Mouse (Mus musculus): ENCODE measurements around the gene Lmf1. TPM values are rescaled to one million over a fixed set of nuclear protein-coding genes. Genes with fewer than 3 reads are reported as not detected.

Lmf1 gene
- polyA plus RNA-seq, 1 experiment = 15.2 TPM

- no peak overlapping the region for H3K27ac ChIP-seq (ENCODE audit: insufficient read depth, low read length)
- peak overlapping the region; percentile 59 for H3K4me3 ChIP-seq (ENCODE audit: low read depth, low read length)
- H3K27me3 ChIP-seq (ENCODE audit: control insufficient read depth, insufficient read depth, low read length, poor library complexity, severe bottlenecking) = no peaks in the 10 kb centered on the region; the same call in 1 of the 2 replicates
These were observed 8.8 kb upstream of the Lmf1 start for GRCm38 (mm10) chr17:25569833-25570647.

GRCm38 (mm10) chr17:25570648-25571452 lies 8.0 kb upstream of the Lmf1 start, which contains the start of gene Sox8:
Gene Sox8 (minus strand): TSS chr17:25570686.
- no peaks in the 10 kb centered on the region for H3K4me1 ChIP-seq (ENCODE audit: control insufficient read depth, insufficient read depth, low read length)

More at GRCm38 (mm10) chr17:25569833-25570647, 8.8 kb upstream of the Lmf1 start:
- H3K9ac ChIP-seq (ENCODE audit: low read depth, poor library complexity, severe bottlenecking) = peak overlapping the region; percentile 43
- H3K36me3 ChIP-seq (ENCODE audit: control insufficient read depth, insufficient read depth, low read length, poor library complexity, severe bottlenecking) = no peaks in the 10 kb centered on the region
- H3K9me3 ChIP-seq (replicated peaks; ENCODE audit: control insufficient read depth, insufficient read depth, low read length, poor library complexity, severe bottlenecking) = no peaks in the 10 kb centered on the region
- no peaks in the 10 kb centered on the region for H3K4me1 ChIP-seq (ENCODE audit: control insufficient read depth, insufficient read depth, low read length)
- TF ChIP-seq EP300 (IDR thresholded peaks at IDR 0.05; ENCODE audit: insufficient read depth, low read depth, low read length) (no peak), POLR2A (IDR thresholded peaks at IDR 0.05; ENCODE audit: insufficient read depth, low read length) (no peak), CTCF (IDR thresholded peaks at IDR 0.05; ENCODE audit: low read depth, low read length) (no peak)

GRCm38 (mm10) chr17:25571453-25571820 lies 7.4 kb upstream of the Lmf1 start:
- peak overlapping the region; percentile 78 for H3K4me3 ChIP-seq (ENCODE audit: low read depth, low read length)
- H3K9ac ChIP-seq (ENCODE audit: low read depth, poor library complexity, severe bottlenecking) = peak overlapping the region; percentile 59
- H3K9me3 ChIP-seq (replicated peaks; ENCODE audit: control insufficient read depth, insufficient read depth, low read length, poor library complexity, severe bottlenecking) = no peaks in the 10 kb centered on the region
- H3K27ac ChIP-seq (ENCODE audit: insufficient read depth, low read length) = no peak overlapping the region
- H3K27me3 ChIP-seq (ENCODE audit: control insufficient read depth, insufficient read depth, low read length, poor library complexity, severe bottlenecking) = no peaks in the 10 kb centered on the region; the same call in 1 of the 2 replicates
- H3K4me1 ChIP-seq (ENCODE audit: control insufficient read depth, insufficient read depth, low read length) = no peaks in the 10 kb centered on the region
- no peaks in the 10 kb centered on the region for H3K36me3 ChIP-seq (ENCODE audit: control insufficient read depth, insufficient read depth, low read length, poor library complexity, severe bottlenecking)
- TF ChIP-seq EP300 (IDR thresholded peaks at IDR 0.05; ENCODE audit: insufficient read depth, low read depth, low read length) (no peak), CTCF (IDR thresholded peaks at IDR 0.05; ENCODE audit: low read depth, low read length) (no peak), POLR2A (IDR thresholded peaks at IDR 0.05; ENCODE audit: insufficient read depth, low read length) (no peak)

More at GRCm38 (mm10) chr17:25570648-25571452, 8.0 kb upstream of the Lmf1 start, which contains the start of gene Sox8:
- Histone ChIP-seq H3K9ac (ENCODE audit: low read depth, poor library complexity, severe bottlenecking) (peak within 1 kb of the TSS; percentile 59), H3K9me3 (replicated peaks; ENCODE audit: control insufficient read depth, insufficient read depth, low read length, poor library complexity, severe bottlenecking) (no peaks in the 10 kb centered on the region), H3K27ac (ENCODE audit: insufficient read depth, low read length) (no peak within 1 kb of the TSS), H3K4me3 (ENCODE audit: low read depth, low read length) (peak within 1 kb of the TSS; percentile 78), H3K36me3 (ENCODE audit: control insufficient read depth, insufficient read depth, low read length, poor library complexity, severe bottlenecking) (no peaks in the 10 kb centered on the region), H3K27me3 (ENCODE audit: control insufficient read depth, insufficient read depth, low read length, poor library complexity, severe bottlenecking) (no peaks in the 10 kb centered on the region; the same call in 1 of the 2 replicates)
- TF ChIP-seq EP300 (IDR thresholded peaks at IDR 0.05; ENCODE audit: insufficient read depth, low read depth, low read length) = peak; percentile 27; the same call in 1 of the 2 replicates
- peak; percentile 37 for TF ChIP-seq CTCF (IDR thresholded peaks at IDR 0.05; ENCODE audit: low read depth, low read length)
- TF ChIP-seq POLR2A (IDR thresholded peaks at IDR 0.05; ENCODE audit: insufficient read depth, low read length) = peak; percentile 47

GRCm38 (mm10) chr17:25575208-25575971 lies 3.5 kb upstream of the Lmf1 start:
- H3K4me1 ChIP-seq (ENCODE audit: control insufficient read depth, insufficient read depth, low read length) = no peaks in the 10 kb centered on the region
- H3K36me3 ChIP-seq (ENCODE audit: control insufficient read depth, insufficient read depth, low read length, poor library complexity, severe bottlenecking) = no peaks in the 10 kb centered on the region
- no peak for TF ChIP-seq CTCF (IDR thresholded peaks at IDR 0.05; ENCODE audit: low read depth, low read length)
- no peak for TF ChIP-seq POLR2A (IDR thresholded peaks at IDR 0.05; ENCODE audit: insufficient read depth, low read length)
- TF ChIP-seq EP300 (IDR thresholded peaks at IDR 0.05; ENCODE audit: insufficient read depth, low read depth, low read length) = no peak
- no peak overlapping the region for H3K27ac ChIP-seq (ENCODE audit: insufficient read depth, low read length)
- H3K27me3 ChIP-seq (ENCODE audit: control insufficient read depth, insufficient read depth, low read length, poor library complexity, severe bottlenecking) = no peaks in the 10 kb centered on the region
- H3K9me3 ChIP-seq (replicated peaks; ENCODE audit: control insufficient read depth, insufficient read depth, low read length, poor library complexity, severe bottlenecking) = no peaks in the 10 kb centered on the region
- no peak overlapping the region for H3K9ac ChIP-seq (ENCODE audit: low read depth, poor library complexity, severe bottlenecking)
- H3K4me3 ChIP-seq (ENCODE audit: low read depth, low read length) = no peak overlapping the region

- H3K9ac ChIP-seq (ENCODE audit: low read depth, poor library complexity, severe bottlenecking) = no peak overlapping the region
- H3K27me3 ChIP-seq (ENCODE audit: control insufficient read depth, insufficient read depth, low read length, poor library complexity, severe bottlenecking) = no peaks in the 10 kb centered on the region
- H3K27ac ChIP-seq (ENCODE audit: insufficient read depth, low read length) = no peak overlapping the region
- H3K36me3 ChIP-seq (ENCODE audit: control insufficient read depth, insufficient read depth, low read length, poor library complexity, severe bottlenecking) = no peaks in the 10 kb centered on the region
- H3K9me3 ChIP-seq (replicated peaks; ENCODE audit: control insufficient read depth, insufficient read depth, low read length, poor library complexity, severe bottlenecking) = no peaks in the 10 kb centered on the region
- H3K4me3 ChIP-seq (ENCODE audit: low read depth, low read length) = no peak overlapping the region
- H3K4me1 ChIP-seq (ENCODE audit: control insufficient read depth, insufficient read depth, low read length) = no peaks in the 10 kb centered on the region
- no peak for TF ChIP-seq CTCF (IDR thresholded peaks at IDR 0.05; ENCODE audit: low read depth, low read length)
- TF ChIP-seq POLR2A (IDR thresholded peaks at IDR 0.05; ENCODE audit: insufficient read depth, low read length) = no peak
- TF ChIP-seq EP300 (IDR thresholded peaks at IDR 0.05; ENCODE audit: insufficient read depth, low read depth, low read length) = no peak
These were observed 2.9 kb upstream of the Lmf1 start for GRCm38 (mm10) chr17:25576034-25576433.

Data from ES-Bruce4 (cell line).